Mouse (Mus musculus): ENCODE data around the gene Stox2.
"Not testable (repeated sequence)": the region's sequence is repeated elsewhere in the genome, so short reads cannot be mapped to it uniquely, and the experiment has no call there.

Gene Stox2

DNA sequence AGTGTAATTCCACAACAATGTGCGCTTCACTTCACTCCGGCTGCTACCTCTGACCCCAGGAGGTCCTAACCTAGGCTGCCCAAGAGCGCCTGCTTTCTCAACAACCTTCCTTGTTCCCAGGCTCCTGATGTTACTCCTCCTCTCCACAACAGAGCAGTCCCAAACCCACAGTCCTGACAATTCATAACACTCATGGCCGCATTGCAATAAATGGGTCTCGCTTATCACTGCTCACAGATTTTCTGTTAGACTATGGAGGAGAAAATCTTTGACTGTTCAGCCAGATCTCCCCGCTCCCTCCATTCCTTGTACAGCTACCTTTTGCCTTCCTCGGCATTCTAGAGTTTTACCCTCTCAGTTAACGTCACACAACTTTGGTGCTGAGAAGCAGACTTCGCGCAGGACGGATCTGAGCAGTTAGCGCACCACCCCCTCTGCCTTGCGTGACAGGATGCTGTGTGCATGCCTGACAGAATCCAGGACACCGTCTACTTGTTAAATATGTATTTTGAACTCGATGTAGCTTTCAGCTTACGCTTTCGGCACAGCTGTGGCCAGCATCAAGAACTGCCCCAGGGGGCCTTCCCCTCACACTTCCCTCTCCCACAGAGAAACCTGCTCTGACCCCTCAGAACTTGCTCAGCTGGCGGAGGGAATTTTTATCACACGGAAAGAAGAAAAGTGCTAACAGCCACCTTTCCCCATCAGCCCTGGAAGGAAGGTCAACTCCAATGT is at the start of gene Stox2:
Gene Stox2, minus strand, starts transcription at position 51 of the 735 bp plus-strand sequence.
- DNase-seq = no peak

DNA sequence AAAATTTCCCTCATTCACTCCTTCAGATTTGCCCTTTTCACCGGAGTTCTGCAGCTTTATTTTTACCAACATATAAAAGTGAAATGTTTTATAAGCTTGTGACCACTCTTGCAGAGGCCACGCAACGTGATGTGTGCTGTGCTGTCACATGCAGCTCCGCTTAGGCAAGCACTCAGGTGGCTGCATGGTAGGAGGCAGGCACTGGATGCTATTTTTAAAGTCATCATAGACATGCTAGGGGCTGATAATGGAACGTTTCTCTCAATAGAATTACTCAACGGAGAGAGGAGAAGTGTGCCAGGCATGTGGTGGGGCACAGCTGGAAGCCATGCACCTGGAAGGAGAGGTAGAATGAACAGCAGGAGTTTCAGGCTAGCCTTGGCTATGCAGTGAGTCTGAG is 49.3 kb upstream of the Stox2 start:
- no peak for DNase-seq

DNA sequence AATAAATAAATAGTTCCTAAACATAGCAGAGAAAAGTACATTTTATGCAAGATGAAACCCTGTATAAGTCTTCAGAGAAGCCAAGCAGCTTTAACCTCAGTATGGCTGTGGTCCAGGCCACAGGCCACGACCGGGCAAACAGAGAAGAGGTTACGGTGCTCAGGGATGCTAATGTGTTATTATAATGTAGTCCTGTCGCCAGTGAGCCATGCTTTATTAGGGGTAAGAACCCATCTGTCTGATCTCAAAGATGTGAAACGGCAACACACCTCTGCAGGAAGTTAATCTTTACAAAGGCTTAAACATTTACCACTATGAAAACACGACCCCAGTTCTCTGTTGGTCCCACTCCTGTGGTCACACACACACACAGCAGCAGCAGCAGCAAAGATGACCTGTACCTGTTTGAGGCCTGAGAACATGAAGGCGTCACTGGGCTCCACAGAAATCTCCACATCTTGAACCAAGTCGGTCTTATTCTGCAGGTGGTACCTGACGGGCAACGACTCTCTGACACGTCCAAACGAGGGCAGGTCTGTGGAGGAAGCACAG is 48.5 kb upstream of the Stox2 start:
- DNase-seq = no peak

DNA sequence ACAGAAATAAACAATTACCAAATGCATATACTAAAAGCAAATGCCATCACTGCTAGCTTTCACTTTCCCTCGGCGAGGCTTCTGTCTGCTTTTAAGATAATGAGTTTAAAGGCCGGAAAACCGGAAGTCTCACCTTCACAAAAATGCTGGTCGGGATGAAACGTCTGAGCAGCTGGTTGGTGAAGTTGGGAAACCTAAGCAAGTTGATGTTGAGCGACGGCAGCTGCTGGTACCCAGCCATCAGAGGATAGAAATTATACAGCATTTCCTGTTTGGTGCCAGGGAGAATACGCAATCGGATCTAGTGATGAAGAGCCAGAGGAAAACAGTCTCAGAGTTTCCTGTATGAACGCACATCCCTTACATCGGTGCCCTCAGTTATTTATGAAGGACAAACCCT is 46.9 kb upstream of the Stox2 start:
- peak; percentile 69 for DNase-seq

DNA sequence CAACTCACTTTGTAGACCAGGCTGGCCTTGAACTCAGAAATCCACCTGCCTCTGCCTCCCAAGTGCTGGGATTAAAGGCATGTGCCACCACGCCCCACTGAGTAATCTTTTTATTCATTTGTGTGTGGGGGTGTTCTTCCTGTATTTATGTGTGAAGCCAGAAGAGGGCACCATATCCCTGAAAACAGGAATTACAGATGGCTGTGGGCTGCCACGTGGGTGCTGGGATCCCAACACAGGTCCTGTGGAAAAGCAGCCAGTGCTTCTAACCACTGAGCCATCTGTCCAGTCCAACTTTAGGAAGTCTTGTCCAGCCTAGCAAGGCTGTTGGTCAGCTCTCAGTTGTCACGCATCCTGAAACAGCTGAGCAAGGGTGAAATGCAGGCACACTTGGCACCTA is 41.1 kb upstream of the Stox2 start:
- no peak for DNase-seq

DNA sequence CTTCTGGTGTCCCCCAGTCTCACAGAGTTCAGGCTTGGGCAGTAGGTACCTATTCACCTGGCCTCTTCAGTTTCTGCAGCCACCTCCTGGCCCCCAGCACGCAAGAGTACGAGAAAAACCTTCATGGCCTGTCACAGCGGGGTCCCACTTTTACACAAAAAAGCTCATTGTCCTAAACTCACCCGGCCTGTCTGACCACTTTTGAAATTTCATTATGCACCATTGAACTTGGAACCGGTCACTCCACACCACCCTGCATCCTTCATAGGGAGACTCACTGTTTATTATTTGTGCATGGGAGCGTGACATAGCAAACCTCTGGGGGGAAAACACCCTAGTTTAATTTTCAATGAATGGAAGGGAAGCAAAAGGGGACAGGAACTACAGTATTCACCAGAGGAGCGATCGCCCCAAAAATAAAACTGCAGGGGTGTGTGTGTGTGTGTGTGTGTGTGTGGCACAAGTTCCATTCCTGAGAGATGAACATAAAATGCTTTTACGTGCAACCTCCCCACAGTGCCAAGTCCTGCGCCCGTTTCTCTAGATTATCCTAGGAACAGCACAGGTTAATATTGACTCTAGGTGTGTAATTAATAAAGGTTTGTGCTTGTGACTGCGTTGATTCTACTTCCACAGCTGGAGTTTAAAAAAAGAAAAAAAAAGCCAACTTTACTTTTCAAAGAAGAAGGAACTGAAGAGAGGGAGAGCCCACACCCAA is 36.4 kb upstream of the Stox2 start:
- DNase-seq = no peak

DNA sequence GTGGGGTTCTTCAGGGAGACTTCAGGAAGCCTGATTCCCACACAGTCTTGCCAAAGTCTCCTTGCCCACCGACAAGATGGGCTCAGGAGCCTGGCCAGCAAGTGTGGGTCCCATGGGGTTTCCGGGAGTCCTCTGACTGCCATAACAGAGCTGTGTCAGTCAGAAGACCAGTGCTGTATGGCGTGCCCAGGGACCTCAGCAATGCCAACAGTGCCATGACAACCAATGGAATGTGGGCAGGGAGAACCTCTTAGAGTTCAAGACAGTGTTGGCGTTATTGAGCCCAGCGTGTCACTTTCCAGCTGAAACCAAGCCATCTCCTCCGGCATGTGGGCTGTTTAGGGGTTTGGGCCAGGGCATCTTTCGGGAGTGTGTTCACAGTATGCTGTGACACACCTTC is 33.9 kb upstream of the Stox2 start:
- DNase-seq = no peak

DNA sequence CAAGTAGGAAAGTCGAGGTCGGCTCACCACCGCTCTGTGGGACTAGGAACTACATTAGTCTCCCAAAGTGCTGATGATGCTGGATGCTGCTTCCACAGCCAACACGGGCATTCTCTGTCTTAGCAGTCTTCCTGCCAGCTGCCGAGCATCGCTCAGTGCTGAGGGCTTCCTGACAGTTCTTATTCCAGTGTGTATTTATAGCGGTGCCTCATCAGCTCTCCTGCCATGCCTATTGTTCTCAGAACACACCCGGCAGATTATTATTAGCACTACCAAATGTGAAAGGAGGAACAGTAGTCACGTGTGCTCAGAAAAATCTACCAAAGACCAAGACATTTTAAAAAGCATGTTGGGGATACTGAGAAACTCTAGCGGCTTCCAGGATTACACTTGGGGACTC is 15.5 kb upstream of the Stox2 start:
- peak; percentile 38 for DNase-seq

DNA sequence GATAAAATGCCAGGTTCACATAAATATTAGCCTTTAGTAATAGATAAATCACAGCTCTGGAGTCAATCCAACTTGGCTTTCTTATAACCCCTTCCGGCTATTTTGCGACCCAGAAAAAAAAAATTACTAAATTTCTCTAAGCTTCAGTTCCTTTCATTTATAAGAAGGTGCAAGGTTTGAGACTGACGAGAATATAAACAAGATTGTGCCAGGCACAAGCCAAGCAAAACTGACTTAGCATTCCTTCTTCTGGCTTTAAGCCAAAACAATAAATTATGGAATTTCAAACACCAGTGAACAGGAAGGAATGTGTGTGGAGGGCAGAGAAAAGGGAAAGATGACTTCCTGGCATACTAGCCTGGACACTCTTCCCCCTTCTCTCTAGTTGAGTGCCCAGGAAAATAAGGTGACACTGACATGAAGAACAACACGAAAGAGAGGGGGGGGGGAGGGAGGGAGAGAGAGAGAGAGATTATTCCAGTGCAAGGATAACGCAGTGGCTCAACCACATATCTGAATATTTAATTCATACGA is 13.1 kb upstream of the Stox2 start:
- DNase-seq = no peak

DNA sequence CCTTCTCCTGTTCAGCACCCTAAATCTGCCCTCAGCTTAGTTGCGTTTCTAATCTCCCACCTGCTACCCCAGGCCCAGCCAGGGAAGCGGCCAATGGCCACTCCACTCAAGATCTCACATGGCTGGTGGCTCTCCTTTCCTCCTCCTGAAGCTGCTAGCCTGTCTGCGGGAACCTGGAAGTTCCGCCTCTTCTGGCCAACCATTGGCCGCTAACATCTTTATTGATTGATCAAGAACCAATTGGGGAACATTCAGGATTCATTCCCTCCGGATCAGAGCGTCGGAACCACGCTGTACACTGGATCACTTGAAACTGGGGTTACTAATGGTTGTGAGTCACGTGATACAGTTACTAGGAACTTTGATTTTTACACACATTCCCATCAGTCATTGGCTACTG is 12.4 kb upstream of the Stox2 start:
- peak; percentile 26 for DNase-seq

DNA sequence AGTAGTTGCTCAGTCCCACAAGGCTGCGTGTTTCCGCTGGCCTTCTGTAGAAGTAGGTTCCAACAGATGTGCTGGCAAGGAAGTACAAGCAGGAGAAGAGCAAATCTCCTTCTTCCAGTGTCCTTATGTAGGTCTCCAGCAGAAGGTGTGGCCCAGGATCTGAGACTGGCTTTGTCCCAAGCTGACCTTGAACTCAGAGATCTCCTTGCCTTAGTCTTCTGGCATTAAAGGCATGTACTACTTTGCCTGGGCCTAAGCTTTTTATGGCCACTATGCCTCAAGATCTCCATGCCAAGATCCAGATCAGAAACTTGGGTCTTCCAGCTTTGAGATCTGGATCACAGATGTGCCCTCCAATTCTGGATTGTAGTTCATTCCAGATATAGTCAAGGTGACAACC is 3.0 kb upstream of the Stox2 start:
- DNase-seq = not testable (repeated sequence)

DNA sequence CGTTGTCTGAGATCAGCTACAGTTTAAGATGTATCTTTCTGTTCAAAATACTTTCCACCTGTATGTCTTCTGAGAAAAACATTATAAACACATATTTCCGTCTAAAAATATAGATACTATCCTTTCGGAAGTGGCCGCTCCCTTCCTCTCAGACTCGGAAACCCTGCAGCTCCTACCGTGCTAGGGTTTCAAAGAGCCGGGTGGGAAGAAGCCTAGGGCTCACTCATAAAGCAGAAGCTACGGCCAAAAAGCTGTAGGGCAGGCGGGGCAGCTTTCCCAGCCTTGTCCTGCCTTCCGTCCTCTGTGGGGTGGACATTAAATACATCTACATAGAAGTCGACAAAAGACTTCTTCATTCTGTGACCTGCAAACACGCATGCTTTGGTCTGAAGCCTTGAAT is 6.9 kb downstream of the Stox2 start:
- DNase-seq = peak; percentile 18

DNA sequence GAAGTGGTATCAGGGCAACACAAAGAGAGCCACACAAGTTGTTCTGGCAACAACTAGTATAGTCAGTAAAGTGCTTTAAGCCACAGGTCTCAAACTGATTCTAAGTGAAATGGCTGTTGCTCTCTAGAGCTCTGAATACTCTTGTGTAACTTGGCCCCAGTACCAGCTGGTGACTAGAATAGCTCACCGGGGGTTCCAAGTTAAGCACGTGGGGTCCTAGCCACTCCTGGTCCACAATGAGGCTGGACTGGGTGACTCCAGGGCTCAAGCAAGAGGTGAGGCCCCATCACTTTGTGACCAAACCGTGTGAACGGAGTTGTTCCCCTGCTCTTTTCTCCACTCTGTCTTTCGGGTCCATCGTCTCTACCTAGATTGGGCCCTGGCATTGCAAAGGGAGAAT is 8.2 kb downstream of the Stox2 start:
- DNase-seq = no peak

DNA sequence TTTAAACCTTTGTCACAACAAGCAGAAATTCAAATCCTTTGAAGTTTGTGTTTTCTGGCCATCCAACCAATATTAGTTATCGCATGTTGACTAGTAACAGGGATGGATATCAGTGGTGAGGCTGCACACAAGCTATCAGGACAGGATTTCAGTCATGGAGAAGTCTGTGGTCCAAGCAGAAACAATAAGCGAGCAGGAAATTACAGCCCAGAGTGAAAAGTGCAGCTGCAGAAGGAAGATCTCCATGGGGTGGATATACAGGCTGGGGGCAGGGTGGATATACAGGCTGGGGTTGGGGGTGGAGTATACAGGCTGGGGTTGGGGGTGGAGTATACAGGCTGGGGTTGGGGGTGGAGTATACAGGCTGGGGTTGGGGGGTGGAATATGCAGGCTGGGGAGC is 10.3 kb downstream of the Stox2 start:
- DNase-seq = no peak

DNA sequence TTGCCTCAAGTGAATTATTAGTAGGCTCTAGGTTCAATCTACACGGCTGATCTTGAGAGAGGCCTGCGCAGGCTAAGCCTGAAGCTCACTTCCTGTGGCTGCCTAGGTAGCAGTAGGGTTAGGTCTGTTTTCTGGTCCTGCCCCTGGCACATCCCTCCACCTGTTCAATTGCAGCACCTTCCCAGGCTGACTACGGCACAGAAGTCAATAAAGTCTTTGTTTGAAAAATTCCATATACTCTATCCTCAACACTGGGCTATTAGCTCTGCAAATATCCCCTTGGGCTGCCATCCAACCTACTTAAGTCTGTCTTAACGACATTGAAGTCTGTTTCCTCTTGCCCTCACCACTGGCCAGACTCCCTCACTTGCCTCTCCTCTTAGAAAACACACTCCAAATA is 10.8 kb downstream of the Stox2 start:
- peak; percentile 21 for DNase-seq

DNA sequence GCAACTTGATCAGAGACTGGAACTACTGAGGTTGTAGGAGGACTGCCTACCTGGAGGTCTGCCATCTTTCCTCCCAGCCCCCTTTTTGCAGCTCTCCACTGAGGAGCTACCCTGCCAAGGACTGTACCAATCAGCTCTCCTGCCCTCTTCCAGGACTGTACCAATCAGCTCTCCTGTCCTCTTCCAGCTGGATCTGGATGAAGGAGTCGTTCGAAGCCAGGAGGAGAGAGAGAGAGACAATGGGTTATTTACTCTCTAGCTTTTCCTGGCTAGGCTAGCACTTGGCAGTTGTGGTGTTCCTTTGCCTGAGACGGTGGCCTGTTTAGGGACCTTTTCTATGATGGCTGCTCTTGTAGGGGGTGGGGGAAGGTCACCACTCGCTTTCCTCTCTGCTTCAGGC is 14.9 kb downstream of the Stox2 start:
- DNase-seq = peak; percentile 15

DNA sequence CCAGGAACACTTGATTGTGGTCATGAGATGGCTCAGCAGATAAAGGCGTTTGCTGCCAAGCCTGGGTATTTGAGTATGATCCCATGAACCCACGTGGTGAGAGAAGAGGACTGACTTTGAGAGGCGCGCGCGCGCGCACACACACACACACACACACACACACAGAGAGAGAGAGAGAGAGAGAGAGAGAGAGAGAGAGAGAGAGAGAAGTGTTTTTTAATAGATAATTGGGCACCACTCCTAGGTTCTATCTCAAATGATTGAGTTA is 32.0 kb downstream of the Stox2 start:
- DNase-seq = peak; percentile 40

DNA sequence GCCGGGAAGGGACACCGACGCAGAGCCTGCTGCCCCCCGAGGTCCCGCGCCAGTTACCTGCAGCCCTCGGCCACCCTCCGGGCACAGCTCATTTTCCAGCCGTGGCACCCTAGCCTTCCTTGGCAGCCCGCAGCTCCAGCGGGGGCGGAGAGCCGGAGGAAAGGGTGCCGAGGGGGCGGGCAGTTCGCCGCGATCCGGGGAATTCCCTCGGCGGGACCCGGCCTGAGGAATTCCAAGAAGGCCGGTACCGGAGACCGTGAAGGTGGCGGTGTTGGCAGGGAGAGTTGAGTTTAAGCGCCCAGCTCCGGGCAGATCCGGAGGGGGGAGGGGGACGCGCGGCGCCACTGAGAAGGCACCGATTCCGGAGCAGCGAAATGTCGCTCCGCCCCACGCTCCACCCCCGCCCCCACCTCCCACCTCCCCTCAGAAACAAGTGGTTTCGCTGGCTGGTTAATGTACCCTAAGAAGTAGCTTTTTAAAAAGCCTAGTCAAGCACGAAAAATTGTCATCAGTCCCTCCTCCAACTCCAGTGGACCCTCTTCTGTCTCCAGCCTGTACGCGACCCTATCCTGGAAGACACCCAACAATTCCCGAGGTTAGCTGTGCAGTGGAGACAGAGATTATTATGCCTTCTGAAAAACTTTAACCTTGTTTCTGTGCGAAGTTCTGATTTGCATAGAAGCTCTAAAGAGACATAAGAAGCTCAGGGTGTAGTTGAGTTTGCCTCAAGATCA is 32.5 kb downstream of the Stox2 start:
- peak; percentile 68 for DNase-seq

DNA sequence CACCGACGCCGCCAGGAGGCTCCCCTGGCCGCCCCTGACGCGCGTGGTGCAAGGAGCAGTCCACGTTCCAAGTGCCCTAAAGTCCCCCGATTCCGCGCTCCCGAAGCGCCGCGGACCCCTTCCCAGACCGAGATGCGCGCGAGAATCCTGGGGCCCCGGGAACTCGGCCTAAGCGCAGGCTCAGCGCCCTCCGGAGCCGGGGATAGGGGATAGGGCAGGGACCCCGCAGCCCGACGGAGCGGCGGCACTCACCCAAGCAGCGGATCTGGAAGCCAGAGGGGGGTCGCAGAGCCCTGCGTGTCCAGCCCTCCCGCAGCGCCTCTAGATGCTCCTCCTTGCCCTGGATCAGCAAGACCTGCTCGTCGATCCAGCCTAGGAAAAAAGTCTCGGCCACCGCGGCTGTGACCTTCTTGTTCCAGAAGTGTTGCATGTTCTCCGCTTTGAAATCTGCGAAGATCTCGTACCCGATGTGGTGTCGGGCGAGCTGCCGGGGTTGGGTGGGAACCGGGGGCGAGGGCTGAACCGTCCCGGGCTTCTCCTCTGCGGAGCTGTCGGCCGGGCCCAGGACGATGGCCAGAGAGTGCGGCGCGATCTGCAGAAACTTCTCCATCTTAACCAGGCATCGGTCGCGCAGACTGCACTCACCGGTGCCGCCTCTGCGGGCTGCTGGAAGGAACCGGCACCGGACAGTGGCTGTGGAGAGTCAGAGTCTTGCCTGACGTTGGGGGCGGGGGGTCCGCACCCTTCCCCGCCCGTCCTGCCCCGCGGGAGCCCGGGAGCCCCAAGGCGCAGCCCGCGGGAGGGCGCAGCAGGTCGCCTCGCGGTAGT is 33.3 kb downstream of the Stox2 start:
- DNase-seq = peak; percentile 35

DNA sequence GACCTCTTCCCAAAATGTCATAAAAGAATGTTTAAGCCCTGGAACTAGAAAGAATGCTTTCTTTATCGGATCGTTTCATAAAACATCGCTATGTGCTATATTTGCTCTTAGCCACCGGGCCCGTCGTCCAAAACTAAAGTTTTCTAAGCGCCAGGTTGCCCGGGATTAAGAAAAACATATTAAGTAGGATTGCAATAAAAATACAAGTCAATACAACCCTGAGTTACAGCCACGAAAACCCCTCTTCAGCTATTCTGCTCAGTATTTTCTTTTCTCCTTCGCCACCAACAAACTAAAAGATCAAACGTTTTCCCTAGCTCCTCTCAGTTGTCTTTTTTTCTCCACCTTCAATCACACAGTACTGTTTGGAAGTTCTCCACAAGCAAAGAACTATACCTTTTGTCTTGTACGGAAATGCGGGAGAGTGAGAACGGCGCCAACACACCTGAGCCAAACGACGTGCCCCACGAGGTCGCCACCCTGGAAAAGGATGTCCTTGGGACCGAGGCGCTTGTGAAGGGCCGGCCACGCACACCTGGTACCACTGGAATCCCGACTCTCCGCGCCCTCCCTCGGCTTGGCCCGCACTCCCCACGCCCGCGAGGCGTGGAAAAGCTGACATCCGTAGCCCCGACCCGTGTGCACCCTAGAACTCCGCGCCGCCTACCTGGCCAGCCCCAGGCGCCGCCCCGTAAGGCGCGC is 34.0 kb downstream of the Stox2 start:
- peak; percentile 25 for DNase-seq

DNA sequence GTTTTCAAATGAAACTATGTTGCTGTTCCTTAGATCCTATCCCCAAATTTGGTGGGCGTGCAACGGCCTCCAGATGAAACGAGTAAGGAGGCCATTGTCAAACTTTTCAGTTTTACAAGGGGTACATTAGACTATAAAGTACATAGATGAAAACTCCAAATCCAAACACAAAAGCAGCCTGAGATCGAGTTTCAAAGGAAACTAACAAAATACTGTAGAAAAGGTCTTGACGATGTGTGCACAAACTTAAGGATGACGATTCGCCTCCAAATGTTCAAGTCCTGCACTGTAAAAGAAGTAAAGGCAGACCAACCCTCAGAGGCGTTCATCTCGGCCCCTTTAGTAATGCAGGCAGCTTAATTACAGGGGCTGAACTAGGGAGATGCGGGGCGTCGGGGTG is 34.8 kb downstream of the Stox2 start:
- no peak for DNase-seq

DNA sequence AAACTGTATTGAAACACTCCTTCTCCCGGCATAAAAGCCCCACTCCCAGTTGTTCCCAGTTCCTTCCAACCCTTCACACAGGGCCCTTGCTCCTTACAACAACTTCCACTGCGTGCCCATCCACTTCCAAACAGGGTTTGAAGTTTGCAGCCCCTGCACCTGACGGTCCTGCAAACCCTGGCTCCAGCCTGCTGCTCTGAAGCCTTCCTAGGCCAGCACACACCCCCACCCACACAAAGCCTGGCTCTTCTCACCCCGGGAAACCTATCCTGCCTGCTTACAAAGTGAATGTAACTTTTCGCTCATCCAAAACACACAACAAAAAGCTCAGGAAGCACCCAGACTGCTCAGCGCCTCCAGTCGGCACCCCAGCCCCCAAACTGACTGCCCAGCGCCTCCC is 37.1 kb downstream of the Stox2 start:
- no peak for DNase-seq
